Mouse (Mus musculus) cortical plate, adult 2 months (tissue): Measurements from ENCODE around the gene Hspb8. TPM values are rescaled to one million over a fixed set of nuclear protein-coding genes. Genes with fewer than 3 reads are reported as not detected.

Experiments used
- H3K27ac ChIP-seq: fragments of 200-500 bp; 2 replicates; pipeline ENCODE4 v1.5.1; 2012; ENCODE audit warnings: low read length, control low read depth, inconsistent platforms; ENCODE audit not compliant: insufficient read depth
- H3K4me1 ChIP-seq: fragments of 200-500 bp; 2 replicates; pipeline ENCODE4 v1.6.1; 2011; ENCODE audit warnings: low read length; ENCODE audit not compliant: control insufficient read depth, insufficient read depth
- H3K4me3 ChIP-seq: fragments of 200-500 bp; 2 replicates; pipeline ENCODE4 v1.5.1; 2011; ENCODE audit warnings: mild to moderate bottlenecking, low read length, control low read depth; ENCODE audit not compliant: insufficient read depth
- CTCF ChIP-seq: fragments of 200-500 bp; IDR thresholded peaks from 2 replicates; pipeline ENCODE4 v1.5.1; 2011; ENCODE audit warnings: mild to moderate bottlenecking, control low read depth, low read length; ENCODE audit not compliant: insufficient read depth; ENCODE audit errors: extremely low read depth
- POLR2A ChIP-seq: fragments of 200-500 bp; IDR thresholded peaks from 2 replicates; pipeline ENCODE4 v1.6.1; 2011; ENCODE audit warnings: mild to moderate bottlenecking, low read length, control low read depth; ENCODE audit not compliant: insufficient read depth; ENCODE audit errors: extremely low read depth
- polyA plus RNA-seq: library from polyadenylated mRNA; depleted of rRNA; stranded (reverse); fragments of >200 nt; gene quantifications from 2 replicates; pipeline ENCODE4 v1.2.3, GENCODE M21; 2012

The Hspb8 gene
- polyA plus RNA-seq, 1 experiment, result 18.6 TPM

- no peak for TF ChIP-seq POLR2A
- no peak for TF ChIP-seq CTCF
- Histone ChIP-seq H3K4me3 (no peak overlapping the region), H3K27ac (no peak overlapping the region), H3K4me1 (peaks cover 3% of the 10 kb centered on the region)
These were observed 25.2 kb upstream of the Hspb8 start for GRCm38 (mm10) chr5:116447821-116448350.

- Histone ChIP-seq H3K4me1 (peaks cover 5% of the 10 kb centered on the region), H3K27ac (no peak overlapping the region), H3K4me3 (no peak overlapping the region)
- TF ChIP-seq CTCF (no peak), POLR2A (peak; percentile 33; the same call in 1 of the 2 replicates)
These were observed 23.9 kb upstream of the Hspb8 start for GRCm38 (mm10) chr5:116446552-116446951.

- TF ChIP-seq CTCF (no peak), POLR2A (no peak)
- no peak overlapping the region for H3K4me3 ChIP-seq
- no peak overlapping the region for H3K27ac ChIP-seq
- peaks cover 5% of the 10 kb centered on the region for H3K4me1 ChIP-seq
These were observed 23.1 kb upstream of the Hspb8 start for GRCm38 (mm10) chr5:116445634-116446367.

- no peak for TF ChIP-seq POLR2A
- TF ChIP-seq CTCF, result no peak
- Histone ChIP-seq H3K27ac (peak overlapping the region; percentile 78; the same call in 1 of the 2 replicates), H3K4me3 (no peak overlapping the region), H3K4me1 (peaks cover 8% of the 10 kb centered on the region)
These were observed 21.9 kb upstream of the Hspb8 start for GRCm38 (mm10) chr5:116444517-116444916.

- TF ChIP-seq POLR2A (no peak), CTCF (no peak)
- Histone ChIP-seq H3K27ac (peak overlapping the region; percentile 61), H3K4me1 (peaks cover 8% of the 10 kb centered on the region), H3K4me3 (no peak overlapping the region)
These were observed 20.8 kb upstream of the Hspb8 start for GRCm38 (mm10) chr5:116443459-116443940.

- H3K27ac ChIP-seq, result peak overlapping the region; percentile 61
These were observed 20.2 kb upstream of the Hspb8 start for GRCm38 (mm10) chr5:116442697-116443458.

GRCm38 (mm10) chr5:116440251-116440650 is 17.6 kb upstream of the Hspb8 start:
- no peak for TF ChIP-seq CTCF
- no peak for TF ChIP-seq POLR2A
- Histone ChIP-seq H3K27ac (no peak overlapping the region), H3K4me3 (no peak overlapping the region), H3K4me1 (peaks cover 7% of the 10 kb centered on the region)

More at GRCm38 (mm10) chr5:116442697-116443458, 20.2 kb upstream of the Hspb8 start:
- TF ChIP-seq CTCF (no peak), POLR2A (no peak)
- H3K4me1 ChIP-seq, result peaks cover 8% of the 10 kb centered on the region
- H3K4me3 ChIP-seq, result no peak overlapping the region

- Histone ChIP-seq H3K4me1 (peaks cover 5% of the 10 kb centered on the region), H3K4me3 (no peak overlapping the region), H3K27ac (no peak overlapping the region)
- TF ChIP-seq POLR2A (no peak), CTCF (no peak)
These were observed 15.7 kb upstream of the Hspb8 start for GRCm38 (mm10) chr5:116438328-116438727.

- TF ChIP-seq POLR2A (no peak), CTCF (no peak)
- Histone ChIP-seq H3K4me3 (no peak overlapping the region), H3K4me1 (peaks cover 3% of the 10 kb centered on the region), H3K27ac (no peak overlapping the region)
These were observed 13.5 kb upstream of the Hspb8 start for GRCm38 (mm10) chr5:116436117-116436516.
